Mouse (Mus musculus) liver, embryonic 13.5 days (tissue): ENCODE results near the gene Nags. TPM values are rescaled to one million over a fixed set of nuclear protein-coding genes. Genes with fewer than 3 reads are reported as not detected.
A peak's percentile ranks its signal among the peaks of the same experiment; 100 is the strongest.

Experiments
- ATAC-seq: fragments of 200-750 bp; cut with Nextera tagmentation; 2 replicates; pipeline ENCODE4 v1.8.0; 2017; ENCODE audit warnings: low read depth, mild to moderate bottlenecking, moderate number of reproducible peaks, moderate library complexity
- DNase-seq: peaks from one replicate; pipeline ENCODE4 v3.0.0; 2022
- H3K27ac ChIP-seq: fragments of 300-500 bp; sonication (generic); 2 replicates; pipeline ENCODE4 v1.5.1; 2015; ENCODE audit warnings: moderate library complexity, mild to moderate bottlenecking, inconsistent platforms
- H3K27me3 ChIP-seq: fragments of 300-500 bp; sonication (generic); 2 replicates; pipeline ENCODE4 v1.6.1; 2015; ENCODE audit warnings: mild to moderate bottlenecking, inconsistent platforms
- H3K36me3 ChIP-seq: fragments of 300-500 bp; sonication (generic); 2 replicates; pipeline ENCODE4 v1.6.1; 2015; ENCODE audit warnings: mild to moderate bottlenecking, inconsistent platforms
- H3K4me1 ChIP-seq: fragments of 300-500 bp; sonication (generic); replicated peaks from 2 replicates; pipeline ENCODE4 v1.6.1; 2015; ENCODE audit warnings: inconsistent platforms
- H3K4me2 ChIP-seq: fragments of 300-500 bp; sonication (generic); 2 replicates; pipeline ENCODE4 v1.6.1; 2015; ENCODE audit warnings: inconsistent platforms, mild to moderate bottlenecking, moderate library complexity
- H3K4me3 ChIP-seq: fragments of 300-500 bp; sonication (generic); replicated peaks from 2 replicates; pipeline ENCODE4 v1.5.1; 2015; ENCODE audit warnings: mild to moderate bottlenecking, inconsistent platforms
- H3K9ac ChIP-seq: fragments of 300-500 bp; sonication (generic); 2 replicates; pipeline ENCODE4 v1.6.1; 2015; ENCODE audit warnings: mild to moderate bottlenecking, inconsistent platforms
- H3K9me3 ChIP-seq: fragments of 300-500 bp; sonication (generic); replicated peaks from 2 replicates; pipeline ENCODE4 v1.6.1; 2016; ENCODE audit warnings: inconsistent platforms
- WGBS: fragments of 180-500 bp; shearing (Covaris S2); methylation state at CpG from one replicate; pipeline ENCODE4 v1.1.7; 2015; ENCODE audit not compliant: insufficient replicate concordance; 5-methylcytosine and 5-hydroxymethylcytosine counted together
- polyA plus RNA-seq: library from polyadenylated mRNA; unstranded; fragments of >200 nt; fragmentation: Nextera tagmentation; extraction: Ambion mirVana; gene quantifications from 2 replicates; pipeline ENCODE4 v1.2.1, GENCODE M21; 2015

Nags gene
- polyA plus RNA-seq, 1 experiment from 2014 or later = 8.7 TPM

GRCm38 (mm10) chr11:102134516-102134915 lies 10.8 kb upstream of the Nags start:
- no peak overlapping the region for H3K4me3 ChIP-seq
- H3K27ac ChIP-seq = no peak overlapping the region
- DNase-seq (no peak), ATAC-seq (no peak)
- no peaks in the 10 kb centered on the region for H3K36me3 ChIP-seq
- WGBS = 24% methylated on average over 4 of the region's 4 CpGs
- peaks cover 23% of the 10 kb centered on the region for H3K4me1 ChIP-seq
- no peaks in the 10 kb centered on the region for H3K9me3 ChIP-seq
- H3K27me3 ChIP-seq = peaks cover 35% of the 10 kb centered on the region
- H3K9ac ChIP-seq = no peak overlapping the region
- H3K4me2 ChIP-seq = no peak overlapping the region

- no peaks in the 10 kb centered on the region for H3K36me3 ChIP-seq
- no peak for ATAC-seq
- no peaks in the 10 kb centered on the region for H3K9me3 ChIP-seq
- H3K9ac ChIP-seq = no peak overlapping the region
- WGBS = 26% methylated on average over 13 of the region's 13 CpGs
- H3K4me2 ChIP-seq = peak overlapping the region; percentile 46
- no peak overlapping the region; the same call in 1 of the 2 replicates for H3K4me3 ChIP-seq
- peaks cover 6% of the 10 kb centered on the region for H3K4me1 ChIP-seq
- peaks cover 40% of the 10 kb centered on the region for H3K27me3 ChIP-seq
- DNase-seq = no peak
- no peak overlapping the region for H3K27ac ChIP-seq
Observed at GRCm38 (mm10) chr11:102137625-102138446, 7.5 kb upstream of the Nags start.

GRCm38 (mm10) chr11:102138447-102138740 lies 6.9 kb upstream of the Nags start:
- Histone ChIP-seq H3K4me1 (peaks cover 8% of the 10 kb centered on the region), H3K27ac (no peak overlapping the region), H3K4me2 (peak overlapping the region; percentile 46), H3K4me3 (no peak overlapping the region; the same call in 1 of the 2 replicates), H3K9ac (no peak overlapping the region), H3K27me3 (peaks cover 44% of the 10 kb centered on the region), H3K9me3 (no peaks in the 10 kb centered on the region), H3K36me3 (no peaks in the 10 kb centered on the region)
- WGBS = 2% methylated on average over 18 of the region's 18 CpGs
- 0 out of 2 replicates have a peak, but pooled peaks have one; percentile 11 for ATAC-seq
- peak; percentile 48 for DNase-seq

- 2% methylated on average over 5 of the region's 5 CpGs for whole genome bisulfite sequencing
- Histone ChIP-seq H3K27ac (no peak overlapping the region), H3K4me1 (peaks cover 13% of the 10 kb centered on the region), H3K4me3 (no peak overlapping the region), H3K4me2 (no peak overlapping the region), H3K27me3 (peaks cover 49% of the 10 kb centered on the region), H3K9ac (no peak overlapping the region), H3K9me3 (no peaks in the 10 kb centered on the region), H3K36me3 (no peaks in the 10 kb centered on the region)
- peak; percentile 24 for DNase-seq
- ATAC-seq = no peak
Observed at GRCm38 (mm10) chr11:102140508-102140907, 4.8 kb upstream of the Nags start.

- peaks cover 57% of the 10 kb centered on the region for H3K27me3 ChIP-seq
- H3K9me3 ChIP-seq = no peaks in the 10 kb centered on the region
- WGBS = 58% methylated on average over 7 of the region's 7 CpGs
- H3K9ac ChIP-seq = no peak overlapping the region
- H3K4me1 ChIP-seq = peaks cover 32% of the 10 kb centered on the region
- H3K4me3 ChIP-seq = no peak overlapping the region
- H3K4me2 ChIP-seq = peak overlapping the region; percentile 26; the same call in 1 of the 2 replicates
- H3K36me3 ChIP-seq = no peaks in the 10 kb centered on the region
- peak; percentile 47 for ATAC-seq
- DNase-seq = no peak
- peak overlapping the region; percentile 70 for H3K27ac ChIP-seq
Observed at GRCm38 (mm10) chr11:102142355-102142754, 3.0 kb upstream of the Nags start.

- H3K27me3 ChIP-seq = peaks cover 69% of the 10 kb centered on the region
Observed at GRCm38 (mm10) chr11:102144957-102145470, 299 bp upstream of the Nags start.

GRCm38 (mm10) chr11:102146005-102146404 lies 692 bp downstream of the Nags start:
- H3K27ac ChIP-seq = peak overlapping the region; percentile 73
- peaks cover 69% of the 10 kb centered on the region for H3K27me3 ChIP-seq
- peak overlapping the region; percentile 64 for H3K4me3 ChIP-seq
- peak; percentile 60 for ATAC-seq
- WGBS = 3% methylated on average over 16 of the region's 16 CpGs
- H3K4me2 ChIP-seq = peak overlapping the region; percentile 81
- peak overlapping the region; percentile 71 for H3K9ac ChIP-seq
- H3K9me3 ChIP-seq = no peaks in the 10 kb centered on the region
- peaks cover 17% of the 10 kb centered on the region; the same call in 1 of the 2 replicates for H3K36me3 ChIP-seq
- no peak for DNase-seq
- H3K4me1 ChIP-seq = peaks cover 37% of the 10 kb centered on the region

More at GRCm38 (mm10) chr11:102144957-102145470, 299 bp upstream of the Nags start:
- peak overlapping the region; percentile 29; the same call in 1 of the 2 replicates for H3K27ac ChIP-seq
- WGBS = 23% methylated on average over 13 of the region's 13 CpGs
- H3K4me1 ChIP-seq = peaks cover 37% of the 10 kb centered on the region
- peaks cover 17% of the 10 kb centered on the region; the same call in 1 of the 2 replicates for H3K36me3 ChIP-seq
- H3K4me2 ChIP-seq = peak overlapping the region; percentile 81
- no peaks in the 10 kb centered on the region for H3K9me3 ChIP-seq
- H3K9ac ChIP-seq = no peak overlapping the region
- H3K4me3 ChIP-seq = peak overlapping the region; percentile 64
- ATAC-seq (peak; percentile 75), DNase-seq (no peak)

GRCm38 (mm10) chr11:102146531-102146930 lies 1.2 kb downstream of the Nags start:
- Histone ChIP-seq H3K9ac (peak overlapping the region; percentile 71), H3K27ac (peak overlapping the region; percentile 73; the same call in 1 of the 2 replicates), H3K36me3 (peaks cover 21% of the 10 kb centered on the region; the same call in 1 of the 2 replicates), H3K4me2 (peak overlapping the region; percentile 81), H3K4me1 (peaks cover 37% of the 10 kb centered on the region), H3K9me3 (no peaks in the 10 kb centered on the region), H3K4me3 (peak overlapping the region; percentile 64), H3K27me3 (peaks cover 69% of the 10 kb centered on the region)
- WGBS = 7% methylated on average over 17 of the region's 17 CpGs
- no peak for DNase-seq
- no peak for ATAC-seq

GRCm38 (mm10) chr11:102147213-102147989 lies 2.1 kb downstream of the Nags start:
- no peak for DNase-seq
- H3K4me2 ChIP-seq = peak overlapping the region; percentile 81
- no peak for ATAC-seq
- H3K4me1 ChIP-seq = peaks cover 37% of the 10 kb centered on the region
- H3K27ac ChIP-seq = no peak overlapping the region
- WGBS = 18% methylated on average over 34 of the region's 34 CpGs
- H3K27me3 ChIP-seq = peaks cover 66% of the 10 kb centered on the region
- peak overlapping the region; percentile 71 for H3K9ac ChIP-seq
- no peaks in the 10 kb centered on the region for H3K9me3 ChIP-seq
- H3K4me3 ChIP-seq = peak overlapping the region; percentile 64
- H3K36me3 ChIP-seq = peaks cover 28% of the 10 kb centered on the region

GRCm38 (mm10) chr11:102156039-102156785 lies 10.9 kb downstream of the Nags start, which contains the start of gene Tmem101:
Tmem101 (minus strand) TSS chr11:102156404.
- Histone ChIP-seq H3K27ac (peak within 1 kb of the TSS; percentile 65), H3K4me1 (peaks cover 14% of the 10 kb centered on the region), H3K36me3 (peaks cover 32% of the 10 kb centered on the region), H3K9ac (peak within 1 kb of the TSS; percentile 80), H3K4me2 (peak within 1 kb of the TSS; percentile 90), H3K27me3 (no peaks in the 10 kb centered on the region), H3K9me3 (no peaks in the 10 kb centered on the region), H3K4me3 (peak within 1 kb of the TSS; percentile 77)
- ATAC-seq = peak; percentile 80
- DNase-seq = peak; percentile 82
- under 1% methylated on average over 37 of the region's 37 CpGs for WGBS
